Mouse (Mus musculus): Measurements from ENCODE around the gene Map4k5.

GRCm38 (mm10) chr12:69856398-69856797, 36.6 kb downstream of the Map4k5 start:
- no peak for TF ChIP-seq CTCF (IDR thresholded peaks at IDR 0.05; ENCODE audit: control insufficient read depth, insufficient read depth, insufficient replicate concordance, low read depth, low read length)
- TF ChIP-seq POLR2A (IDR thresholded peaks at IDR 0.05; ENCODE audit: control insufficient read depth, low read depth, low read length), result no peak
